Mouse (Mus musculus): ENCODE measurements around the gene Irf1. TPM values are rescaled to one million over a fixed set of nuclear protein-coding genes. Genes with fewer than 3 reads are reported as not detected.

Gene Irf1
- polyA plus RNA-seq, 1 experiment from 2014 or later = 52.5 TPM

- no peak for ATAC-seq
Observed at GRCm38 (mm10) chr11:53798041-53798711, 28.4 kb downstream of the Irf1 start.

GRCm38 (mm10) chr11:53800036-53800435, 30.2 kb downstream of the Irf1 start:
- DNase-seq (ENCODE audit: low spot score) = no peak
- Histone ChIP-seq H3K9me3 (ENCODE audit: low read length) (no peaks in the 10 kb centered on the region), H3K4me3 (ENCODE audit: low read depth, low read length) (no peak overlapping the region), H3K9ac (replicated peaks; ENCODE audit: low read depth) (no peak overlapping the region), H3K4me2 (replicated peaks; ENCODE audit: low read depth, low read length) (no peak overlapping the region), H3K27ac (ENCODE audit: low read length) (no peak overlapping the region), H3K27me3 (replicated peaks; ENCODE audit: insufficient read depth, low read length) (no peaks in the 10 kb centered on the region), H3K36me3 (ENCODE audit: insufficient read depth, low read length) (no peaks in the 10 kb centered on the region), H3K4me1 (ENCODE audit: insufficient read depth, low read depth, low read length) (peaks cover 19% of the 10 kb centered on the region; the same call in 1 of the 2 replicates)
- no peak for ATAC-seq
- TF ChIP-seq CTCF (IDR thresholded peaks at IDR 0.05) (no peak), EP300 (IDR thresholded peaks at IDR 0.05) (no peak)
- WGBS = 67% methylated on average over 4 of the region's 4 CpGs

More at GRCm38 (mm10) chr11:53798041-53798711, 28.4 kb downstream of the Irf1 start:
- Histone ChIP-seq H3K27ac (ENCODE audit: low read length) (no peak overlapping the region), H3K4me3 (ENCODE audit: low read depth, low read length) (no peak overlapping the region), H3K4me2 (replicated peaks; ENCODE audit: low read depth, low read length) (no peak overlapping the region), H3K9ac (replicated peaks; ENCODE audit: low read depth) (no peak overlapping the region), H3K4me1 (ENCODE audit: insufficient read depth, low read depth, low read length) (peaks cover 31% of the 10 kb centered on the region; the same call in 1 of the 2 replicates), H3K36me3 (ENCODE audit: insufficient read depth, low read length) (no peaks in the 10 kb centered on the region), H3K9me3 (ENCODE audit: low read length) (no peaks in the 10 kb centered on the region), H3K27me3 (replicated peaks; ENCODE audit: insufficient read depth, low read length) (no peaks in the 10 kb centered on the region)
- no peak for TF ChIP-seq EP300 (IDR thresholded peaks at IDR 0.05)
- no peak for TF ChIP-seq CTCF (IDR thresholded peaks at IDR 0.05)
- no peak for DNase-seq (ENCODE audit: low spot score)
- 85% methylated on average over 10 of the region's 10 CpGs for WGBS

GRCm38 (mm10) chr11:53800975-53801374, 31.2 kb downstream of the Irf1 start:
- ATAC-seq = no peak
- Histone ChIP-seq H3K4me2 (replicated peaks; ENCODE audit: low read depth, low read length) (no peak overlapping the region), H3K36me3 (ENCODE audit: insufficient read depth, low read length) (no peaks in the 10 kb centered on the region), H3K9ac (replicated peaks; ENCODE audit: low read depth) (no peak overlapping the region), H3K27me3 (replicated peaks; ENCODE audit: insufficient read depth, low read length) (no peaks in the 10 kb centered on the region), H3K27ac (ENCODE audit: low read length) (no peak overlapping the region), H3K4me1 (ENCODE audit: insufficient read depth, low read depth, low read length) (peaks cover 13% of the 10 kb centered on the region; the same call in 1 of the 2 replicates), H3K9me3 (ENCODE audit: low read length) (no peaks in the 10 kb centered on the region), H3K4me3 (ENCODE audit: low read depth, low read length) (no peak overlapping the region)
- WGBS = 87% methylated on average over 5 of the region's 5 CpGs
- TF ChIP-seq CTCF (IDR thresholded peaks at IDR 0.05) (no peak), EP300 (IDR thresholded peaks at IDR 0.05) (no peak)
- no peak for DNase-seq (ENCODE audit: low spot score)

GRCm38 (mm10) chr11:53803093-53803492, 33.3 kb downstream of the Irf1 start:
- no peaks in the 10 kb centered on the region for H3K36me3 ChIP-seq (ENCODE audit: insufficient read depth, low read length)
- no peak for TF ChIP-seq CTCF (IDR thresholded peaks at IDR 0.05)
- no peaks in the 10 kb centered on the region for H3K27me3 ChIP-seq (replicated peaks; ENCODE audit: insufficient read depth, low read length)
- no peak for ATAC-seq
- no peak overlapping the region for H3K4me3 ChIP-seq (ENCODE audit: low read depth, low read length)
- WGBS = 48% methylated on average over 12 of the region's 12 CpGs
- peak overlapping the region; percentile 14; the same call in 1 of the 2 replicates for H3K27ac ChIP-seq (ENCODE audit: low read length)
- H3K4me1 ChIP-seq (ENCODE audit: insufficient read depth, low read depth, low read length) = peaks cover 4% of the 10 kb centered on the region; the same call in 1 of the 2 replicates
- no peaks in the 10 kb centered on the region for H3K9me3 ChIP-seq (ENCODE audit: low read length)
- DNase-seq (ENCODE audit: low spot score) = peak; percentile 32
- H3K9ac ChIP-seq (replicated peaks; ENCODE audit: low read depth) = no peak overlapping the region
- H3K4me2 ChIP-seq (replicated peaks; ENCODE audit: low read depth, low read length) = no peak overlapping the region

GRCm38 (mm10) chr11:53803494-53803893, 33.7 kb downstream of the Irf1 start:
- Histone ChIP-seq H3K9ac (replicated peaks; ENCODE audit: low read depth) (no peak overlapping the region), H3K27ac (ENCODE audit: low read length) (peak overlapping the region; percentile 14; the same call in 1 of the 2 replicates), H3K36me3 (ENCODE audit: insufficient read depth, low read length) (no peaks in the 10 kb centered on the region), H3K4me2 (replicated peaks; ENCODE audit: low read depth, low read length) (no peak overlapping the region), H3K9me3 (ENCODE audit: low read length) (no peaks in the 10 kb centered on the region), H3K4me1 (ENCODE audit: insufficient read depth, low read depth, low read length) (peaks cover 4% of the 10 kb centered on the region; the same call in 1 of the 2 replicates), H3K4me3 (ENCODE audit: low read depth, low read length) (no peak overlapping the region), H3K27me3 (replicated peaks; ENCODE audit: insufficient read depth, low read length) (no peaks in the 10 kb centered on the region)
- DNase-seq (ENCODE audit: low spot score) = no peak
- 61% methylated on average over 6 of the region's 6 CpGs for WGBS
- no peak for TF ChIP-seq EP300 (IDR thresholded peaks at IDR 0.05)
- TF ChIP-seq CTCF (IDR thresholded peaks at IDR 0.05) = no peak
- ATAC-seq = no peak

DNA sequence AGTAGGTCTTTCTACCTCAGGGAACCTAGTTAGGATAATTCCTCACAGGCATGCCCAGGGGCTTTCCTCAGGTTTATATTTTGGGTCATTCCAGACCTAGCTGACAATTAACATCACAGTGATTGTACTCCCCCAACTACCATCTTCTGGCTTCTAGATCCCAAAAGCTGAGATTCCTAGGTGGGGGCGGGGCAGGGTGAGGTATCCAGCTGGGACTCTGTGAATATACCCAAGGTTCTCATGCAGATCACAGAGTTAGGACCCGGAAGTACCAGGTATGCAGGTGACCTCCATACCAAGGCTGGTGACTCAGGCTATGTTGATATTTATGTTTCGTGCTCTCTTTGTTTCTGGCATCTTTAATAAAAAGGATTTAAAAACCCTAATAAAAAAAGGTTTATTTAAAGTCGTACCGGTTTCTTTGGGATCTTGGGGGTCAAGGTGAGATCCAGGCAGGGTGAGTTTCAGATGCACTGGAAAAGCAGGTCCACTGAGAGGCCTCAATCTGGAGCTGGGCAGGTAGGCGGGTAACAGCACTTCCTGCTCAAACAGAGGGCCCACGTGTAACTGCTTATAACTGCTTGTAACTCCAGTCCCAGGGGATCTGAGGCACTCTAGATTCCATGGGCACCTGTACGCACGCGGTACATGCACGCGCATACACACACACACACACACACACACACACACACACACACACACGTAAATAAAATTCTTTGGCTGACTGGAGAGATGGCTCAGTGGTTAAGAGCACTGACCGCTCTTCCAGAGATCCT, 34.9 kb downstream of the Irf1 start:
- peaks cover 4% of the 10 kb centered on the region; the same call in 1 of the 2 replicates for H3K4me1 ChIP-seq (ENCODE audit: insufficient read depth, low read depth, low read length)
- H3K27me3 ChIP-seq (replicated peaks; ENCODE audit: insufficient read depth, low read length) = no peaks in the 10 kb centered on the region
- H3K9ac ChIP-seq (replicated peaks; ENCODE audit: low read depth) = no peak overlapping the region
- no peaks in the 10 kb centered on the region for H3K9me3 ChIP-seq (ENCODE audit: low read length)
- no peaks in the 10 kb centered on the region for H3K36me3 ChIP-seq (ENCODE audit: insufficient read depth, low read length)
- peak; percentile 22; the same call in 1 of the 2 replicates for ATAC-seq
- no peak overlapping the region for H3K4me2 ChIP-seq (replicated peaks; ENCODE audit: low read depth, low read length)
- 67% methylated on average over 14 of the region's 14 CpGs for WGBS
- TF ChIP-seq CTCF (IDR thresholded peaks at IDR 0.05) = no peak
- no peak for TF ChIP-seq EP300 (IDR thresholded peaks at IDR 0.05)
- no peak overlapping the region for H3K27ac ChIP-seq (ENCODE audit: low read length)
- no peak overlapping the region for H3K4me3 ChIP-seq (ENCODE audit: low read depth, low read length)
- peak; percentile 25 for DNase-seq (ENCODE audit: low spot score)
